Mouse (Mus musculus) embryonic facial prominence, embryonic 15.5 days (tissue): ENCODE results near the gene Mchr1. TPM values are rescaled to one million over a fixed set of nuclear protein-coding genes. Genes with fewer than 3 reads are reported as not detected.

Source experiments
- ATAC-seq: fragments of 200-750 bp; cut with Nextera tagmentation; 2 replicates; pipeline ENCODE4 v1.8.0; 2017; ENCODE audit warnings: low read depth, moderate TSS enrichment; ENCODE audit not compliant: insufficient number of reproducible peaks, low FRiP score, low TSS enrichment
- H3K27ac ChIP-seq: fragments of 300-500 bp; sonication (generic); replicated peaks from 2 replicates; pipeline ENCODE4 v1.5.1; 2015; ENCODE audit warnings: mild to moderate bottlenecking, inconsistent platforms
- H3K27me3 ChIP-seq: fragments of 300-500 bp; sonication (generic); 2 replicates; pipeline ENCODE4 v1.6.1; 2015; ENCODE audit warnings: inconsistent platforms
- H3K36me3 ChIP-seq: fragments of 300-500 bp; sonication (generic); 2 replicates; pipeline ENCODE4 v1.6.1; 2015; ENCODE audit warnings: mild to moderate bottlenecking, inconsistent platforms
- H3K4me1 ChIP-seq: fragments of 300-500 bp; sonication (generic); 2 replicates; pipeline ENCODE4 v1.6.1; 2015; ENCODE audit warnings: inconsistent platforms
- H3K4me2 ChIP-seq: fragments of 300-500 bp; sonication (generic); replicated peaks from 2 replicates; pipeline ENCODE4 v1.6.1; 2015; ENCODE audit warnings: mild to moderate bottlenecking, inconsistent platforms
- H3K4me3 ChIP-seq: fragments of 300-500 bp; sonication (generic); replicated peaks from 2 replicates; pipeline ENCODE4 v1.5.1; 2015; ENCODE audit warnings: mild to moderate bottlenecking, inconsistent platforms
- H3K9ac ChIP-seq: fragments of 300-500 bp; sonication (generic); 2 replicates; pipeline ENCODE4 v1.6.1; 2015; ENCODE audit warnings: inconsistent platforms
- H3K9me3 ChIP-seq: fragments of 300-500 bp; sonication (generic); replicated peaks from 2 replicates; pipeline ENCODE4 v1.6.1; 2016; ENCODE audit warnings: inconsistent platforms
- WGBS: fragments of 180-500 bp; shearing (Covaris S2); methylation state at CpG from one replicate; pipeline ENCODE4 v1.1.7; 2015; 5-methylcytosine and 5-hydroxymethylcytosine counted together
- polyA plus RNA-seq: library from polyadenylated mRNA; unstranded; fragments of >200 nt; fragmentation: Nextera tagmentation; extraction: Ambion mirVana; gene quantifications from 2 replicates; pipeline ENCODE4 v1.2.1, GENCODE M21; 2015

Gene Mchr1
- polyA plus RNA-seq: 1.9 TPM in 2 replicates

- Histone ChIP-seq H3K9ac (peak within 1 kb of the TSS; percentile 12; the same call in 1 of the 2 replicates), H3K4me1 (peaks cover 12% of the 10 kb centered on the region), H3K9me3 (no peaks in the 10 kb centered on the region), H3K36me3 (no peaks in the 10 kb centered on the region), H3K27ac (no peak within 1 kb of the TSS), H3K4me2 (peak within 1 kb of the TSS; percentile 82), H3K4me3 (peak within 1 kb of the TSS; percentile 42), H3K27me3 (peaks cover 28% of the 10 kb centered on the region)
- no peak for ATAC-seq
- WGBS: 1% methylated on average over 25 of the region's 25 CpGs
Measured at GRCm38 (mm10) chr15:81235086-81235920, at the start of gene Mchr1. TSS of gene Mchr1 (plus strand) at chr15:81235499.

DNA sequence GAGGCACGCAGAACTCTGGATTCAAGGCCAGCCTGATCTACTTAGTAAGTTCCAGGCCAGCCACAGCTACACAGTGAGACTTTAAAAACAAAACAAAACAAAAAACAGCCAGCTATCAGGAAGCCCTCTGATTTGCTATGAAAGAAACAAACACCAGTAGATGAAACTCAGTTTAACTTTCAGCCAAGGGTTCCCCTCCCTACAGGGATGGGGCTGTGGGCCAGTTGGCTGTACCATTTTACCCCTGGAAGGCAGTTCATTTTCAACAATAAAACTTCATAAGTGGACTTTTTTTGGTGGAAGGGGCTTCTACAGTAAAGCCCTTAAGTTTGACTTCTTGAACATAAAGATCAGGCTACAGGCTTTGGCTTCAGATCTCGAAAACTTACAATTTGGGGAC lies 46.2 kb upstream of the Mchr1 start:
- Histone ChIP-seq H3K4me2 (peak overlapping the region; percentile 81; the same call in 1 of the 2 replicates), H3K27ac (no peak overlapping the region), H3K9ac (no peak overlapping the region), H3K36me3 (no peaks in the 10 kb centered on the region), H3K9me3 (no peaks in the 10 kb centered on the region), H3K4me3 (peak overlapping the region; percentile 94; the same call in 1 of the 2 replicates), H3K27me3 (no peaks in the 10 kb centered on the region), H3K4me1 (peaks cover 31% of the 10 kb centered on the region)
- no peak for ATAC-seq
- WGBS: 84% methylated on average over 2 of the region's 2 CpGs

DNA sequence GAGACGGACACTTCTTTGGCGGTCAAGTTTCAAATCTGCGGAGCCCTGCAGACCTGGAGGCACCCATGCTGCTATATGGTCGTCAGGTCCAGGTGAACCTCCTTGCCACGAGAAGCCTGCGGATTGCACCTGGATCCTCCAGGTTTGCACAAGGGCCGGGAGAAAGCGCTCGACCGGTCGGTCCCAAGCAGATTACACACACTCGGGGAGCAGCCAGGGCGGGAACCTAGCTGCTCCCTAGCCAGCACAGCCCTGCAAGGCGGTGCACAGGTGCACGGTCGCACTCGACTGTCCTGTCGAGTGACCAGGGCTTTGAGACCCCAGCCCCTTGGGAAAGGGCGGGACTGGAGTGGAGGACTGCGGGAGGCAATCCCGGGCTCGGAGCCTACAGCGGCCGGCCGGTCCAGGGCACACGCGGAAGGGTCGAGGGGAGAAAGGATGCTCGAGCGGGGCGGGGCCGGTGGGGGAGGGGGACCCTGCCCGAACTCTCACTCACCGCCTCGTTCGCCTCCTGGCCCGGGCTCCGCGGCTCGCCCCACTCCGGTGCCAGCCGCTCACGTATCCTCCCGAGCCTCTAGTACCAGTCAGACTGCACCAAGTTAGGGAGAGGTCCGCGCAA lies 45.2 kb upstream of the Mchr1 start:
- ATAC-seq: no peak; the same call in 1 of the 2 replicates

GRCm38 (mm10) chr15:81190630-81191178 lies 44.6 kb upstream of the Mchr1 start, which contains the start of gene Mrtfa:
TSS of gene Mrtfa (minus strand) at chr15:81190757.
- H3K27me3 ChIP-seq: no peaks in the 10 kb centered on the region
- peak within 1 kb of the TSS; percentile 74 for H3K27ac ChIP-seq

More for the DNA sequence above, 45.2 kb upstream of the Mchr1 start:
- H3K4me2 ChIP-seq: peak overlapping the region; percentile 81
- H3K27ac ChIP-seq: peak overlapping the region; percentile 56
- H3K4me1 ChIP-seq: peaks cover 34% of the 10 kb centered on the region
- no peaks in the 10 kb centered on the region for H3K27me3 ChIP-seq
- H3K36me3 ChIP-seq: no peaks in the 10 kb centered on the region
- peak overlapping the region; percentile 94 for H3K9ac ChIP-seq
- WGBS: 1% methylated on average over 46 of the region's 46 CpGs
- H3K4me3 ChIP-seq: peak overlapping the region; percentile 94
- no peaks in the 10 kb centered on the region for H3K9me3 ChIP-seq

DNA sequence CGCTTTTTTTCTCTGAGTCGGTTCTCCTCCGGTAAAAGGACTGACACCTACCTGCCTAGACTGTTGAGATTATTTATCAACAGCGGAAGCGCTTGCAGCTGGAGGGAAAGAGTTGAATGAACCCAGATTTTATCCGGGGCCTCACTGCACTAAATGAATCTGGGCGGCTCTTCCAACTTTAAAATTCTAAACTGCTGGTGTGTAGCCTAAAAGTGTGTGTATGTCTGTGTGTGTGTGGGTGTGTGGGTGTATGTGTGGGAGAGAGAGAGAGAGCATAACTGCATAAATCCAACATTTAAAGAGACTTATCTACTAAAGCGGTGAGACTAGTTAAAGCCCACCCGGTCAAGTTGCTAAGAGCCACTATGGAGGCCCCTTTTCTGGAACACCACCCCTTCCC lies 44.0 kb upstream of the Mchr1 start:
- no peak for ATAC-seq
- Histone ChIP-seq H3K9ac (peak overlapping the region; percentile 47), H3K4me2 (peak overlapping the region; percentile 81), H3K9me3 (no peaks in the 10 kb centered on the region), H3K36me3 (no peaks in the 10 kb centered on the region), H3K4me1 (peaks cover 36% of the 10 kb centered on the region), H3K27me3 (no peaks in the 10 kb centered on the region), H3K4me3 (peak overlapping the region; percentile 94), H3K27ac (peak overlapping the region; percentile 74)
- WGBS: 18% methylated on average over 9 of the region's 9 CpGs

More at GRCm38 (mm10) chr15:81190630-81191178, 44.6 kb upstream of the Mchr1 start, which contains the start of gene Mrtfa:
- Histone ChIP-seq H3K9me3 (no peaks in the 10 kb centered on the region), H3K4me1 (peaks cover 38% of the 10 kb centered on the region), H3K4me3 (peak within 1 kb of the TSS; percentile 94), H3K36me3 (no peaks in the 10 kb centered on the region), H3K9ac (peak within 1 kb of the TSS; percentile 94), H3K4me2 (peak within 1 kb of the TSS; percentile 81)
- peak; percentile 99 for ATAC-seq
- WGBS: 0% methylated on average over 38 of the region's 48 CpGs

GRCm38 (mm10) chr15:81192316-81192715 lies 43.0 kb upstream of the Mchr1 start:
- WGBS: 55% methylated on average over 5 of the region's 5 CpGs
- H3K9ac ChIP-seq: no peak overlapping the region
- no peaks in the 10 kb centered on the region for H3K27me3 ChIP-seq
- H3K4me3 ChIP-seq: no peak overlapping the region
- H3K4me2 ChIP-seq: no peak overlapping the region
- H3K4me1 ChIP-seq: peaks cover 36% of the 10 kb centered on the region
- no peak overlapping the region for H3K27ac ChIP-seq
- ATAC-seq: no peak
- H3K36me3 ChIP-seq: no peaks in the 10 kb centered on the region
- H3K9me3 ChIP-seq: no peaks in the 10 kb centered on the region

DNA sequence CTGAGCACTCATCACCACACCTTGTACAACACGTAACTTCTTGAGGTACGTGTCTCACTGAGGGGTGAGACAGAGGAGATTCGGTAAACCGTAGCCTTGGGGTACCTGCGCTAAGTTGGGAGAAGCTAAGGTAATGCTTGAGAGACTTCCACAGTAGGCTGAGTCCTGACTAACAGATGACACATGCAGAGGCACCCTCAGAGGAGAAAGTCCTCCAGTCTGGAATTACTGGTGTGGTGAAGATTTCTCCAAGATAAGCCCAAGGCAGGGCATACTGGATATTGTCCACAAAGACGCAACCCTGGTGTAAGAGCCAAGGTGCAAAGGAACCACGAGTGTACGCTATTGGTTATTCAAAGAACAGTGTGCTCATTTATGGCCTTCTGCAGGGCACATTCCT lies 42.4 kb upstream of the Mchr1 start:
- H3K27me3 ChIP-seq: no peaks in the 10 kb centered on the region
- no peaks in the 10 kb centered on the region for H3K9me3 ChIP-seq
- no peaks in the 10 kb centered on the region for H3K36me3 ChIP-seq
- ATAC-seq: no peak
- no peak overlapping the region for H3K4me2 ChIP-seq
- H3K9ac ChIP-seq: no peak overlapping the region
- H3K4me3 ChIP-seq: no peak overlapping the region
- 86% methylated on average over 8 of the region's 8 CpGs for WGBS
- no peak overlapping the region for H3K27ac ChIP-seq
- peaks cover 36% of the 10 kb centered on the region for H3K4me1 ChIP-seq

DNA sequence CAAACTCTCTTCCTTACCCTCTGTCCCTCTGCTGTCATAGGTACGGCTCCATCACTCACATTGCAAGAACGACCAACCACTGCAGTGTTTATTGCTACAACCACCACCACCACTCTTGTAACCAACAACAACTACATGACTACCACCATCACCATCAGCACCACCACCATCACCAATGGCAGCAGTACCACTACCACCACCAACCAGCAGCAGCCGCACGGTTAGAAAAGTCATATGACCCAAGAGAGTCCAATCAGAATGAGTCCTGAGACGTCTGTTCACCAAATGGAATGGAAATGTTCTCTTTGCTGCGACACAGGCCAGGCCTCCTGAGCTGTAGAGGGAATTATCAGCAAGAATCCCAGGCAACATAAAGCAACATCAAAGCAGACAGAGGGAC lies 40.5 kb upstream of the Mchr1 start:
- no peak overlapping the region for H3K27ac ChIP-seq
- no peak overlapping the region for H3K9ac ChIP-seq
- H3K36me3 ChIP-seq: no peaks in the 10 kb centered on the region
- H3K27me3 ChIP-seq: no peaks in the 10 kb centered on the region
- H3K4me2 ChIP-seq: no peak overlapping the region
- 87% methylated on average over 6 of the region's 6 CpGs for WGBS
- H3K9me3 ChIP-seq: no peaks in the 10 kb centered on the region
- peaks cover 24% of the 10 kb centered on the region; the same call in 1 of the 2 replicates for H3K4me1 ChIP-seq
- H3K4me3 ChIP-seq: no peak overlapping the region
- no peak for ATAC-seq

DNA sequence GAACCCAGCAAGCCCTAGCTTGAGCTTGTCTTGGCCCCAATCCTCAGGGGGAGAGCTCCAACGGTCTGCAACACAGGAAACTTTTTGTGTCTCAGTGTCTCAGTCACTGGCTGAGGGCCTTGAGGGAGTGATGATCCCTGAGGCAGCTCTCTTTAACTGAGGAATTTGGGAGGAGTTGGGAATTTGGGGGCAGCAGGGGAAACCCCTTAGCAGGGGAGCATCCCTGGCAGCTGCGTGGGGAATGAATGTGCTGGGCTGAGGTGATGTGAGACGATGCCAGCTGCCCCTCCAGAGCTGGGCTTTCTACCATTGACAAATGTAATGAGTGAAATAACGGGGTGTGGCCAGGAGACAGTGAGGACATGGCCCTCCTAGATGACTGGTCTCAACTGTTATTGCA lies 39.9 kb upstream of the Mchr1 start:
- no peak overlapping the region for H3K4me3 ChIP-seq
- no peaks in the 10 kb centered on the region for H3K9me3 ChIP-seq
- peaks cover 20% of the 10 kb centered on the region; the same call in 1 of the 2 replicates for H3K4me1 ChIP-seq
- no peak overlapping the region for H3K9ac ChIP-seq
- WGBS: 29% methylated on average over 4 of the region's 4 CpGs
- H3K27ac ChIP-seq: no peak overlapping the region
- ATAC-seq: no peak
- no peaks in the 10 kb centered on the region for H3K36me3 ChIP-seq
- H3K4me2 ChIP-seq: no peak overlapping the region
- no peaks in the 10 kb centered on the region for H3K27me3 ChIP-seq

DNA sequence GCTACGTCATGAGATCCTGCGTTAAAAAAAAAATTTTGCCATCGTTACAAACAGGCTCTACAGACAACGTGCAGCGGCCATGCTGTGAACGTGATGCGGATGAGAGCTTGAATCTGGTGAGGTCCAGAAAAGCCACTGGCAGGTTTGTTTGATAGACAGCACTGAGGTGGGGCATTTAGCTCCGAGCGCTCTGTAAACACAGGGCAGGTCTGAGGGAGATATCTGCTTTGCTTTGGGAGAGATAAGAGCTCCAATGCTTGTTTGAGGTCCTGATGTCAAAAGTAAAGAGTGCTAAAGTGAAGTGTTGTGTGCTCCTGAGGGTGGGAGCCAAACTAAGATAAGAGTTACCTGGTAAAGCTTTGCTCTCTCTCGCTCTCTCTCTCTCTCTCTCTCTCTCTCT lies 38.1 kb upstream of the Mchr1 start:
- no peak for ATAC-seq

DNA sequence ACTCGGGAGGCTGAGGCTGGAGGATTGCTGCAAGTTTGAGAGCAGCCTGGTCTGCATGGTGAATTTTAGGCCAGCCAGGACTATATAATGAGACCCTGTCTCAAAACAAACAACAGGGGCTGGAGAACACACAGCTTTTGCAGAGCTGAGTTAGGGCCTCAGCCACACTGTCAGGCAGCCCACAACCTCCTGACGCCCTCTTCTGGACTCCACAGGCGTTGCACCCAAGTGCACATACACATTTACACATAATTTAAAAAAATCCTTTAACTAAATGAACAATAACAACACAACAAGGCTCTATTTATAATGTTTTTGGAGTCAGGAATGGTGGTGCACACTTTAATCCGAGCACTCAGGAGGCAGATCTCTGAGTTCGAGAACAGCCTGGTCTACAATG lies 36.9 kb upstream of the Mchr1 start:
- 89% methylated on average over 5 of the region's 5 CpGs for WGBS
- 0 out of 2 replicates have a peak, but pooled peaks cover 8% of the 10 kb centered on the region for H3K4me1 ChIP-seq

More for the DNA sequence above, 38.1 kb upstream of the Mchr1 start:
- Histone ChIP-seq H3K4me2 (no peak overlapping the region), H3K9ac (no peak overlapping the region), H3K36me3 (no peaks in the 10 kb centered on the region), H3K27me3 (no peaks in the 10 kb centered on the region), H3K9me3 (no peaks in the 10 kb centered on the region), H3K4me3 (no peak overlapping the region), H3K27ac (no peak overlapping the region), H3K4me1 (peaks cover 8% of the 10 kb centered on the region; the same call in 1 of the 2 replicates)
- 84% methylated on average over 10 of the region's 10 CpGs for WGBS

More for the DNA sequence above, 36.9 kb upstream of the Mchr1 start:
- Histone ChIP-seq H3K4me2 (no peak overlapping the region), H3K4me3 (no peak overlapping the region), H3K27me3 (no peaks in the 10 kb centered on the region), H3K9me3 (no peaks in the 10 kb centered on the region), H3K27ac (no peak overlapping the region), H3K9ac (no peak overlapping the region), H3K36me3 (no peaks in the 10 kb centered on the region)
- no peak for ATAC-seq
